Mouse (Mus musculus): ENCODE measurements around the gene Rock2. TPM values are rescaled to one million over a fixed set of nuclear protein-coding genes. Genes with fewer than 3 reads are reported as not detected.

Gene Rock2
- total RNA-seq, 2 experiments from 2014 or later, result 75.7 to 78.2 TPM

DNA sequence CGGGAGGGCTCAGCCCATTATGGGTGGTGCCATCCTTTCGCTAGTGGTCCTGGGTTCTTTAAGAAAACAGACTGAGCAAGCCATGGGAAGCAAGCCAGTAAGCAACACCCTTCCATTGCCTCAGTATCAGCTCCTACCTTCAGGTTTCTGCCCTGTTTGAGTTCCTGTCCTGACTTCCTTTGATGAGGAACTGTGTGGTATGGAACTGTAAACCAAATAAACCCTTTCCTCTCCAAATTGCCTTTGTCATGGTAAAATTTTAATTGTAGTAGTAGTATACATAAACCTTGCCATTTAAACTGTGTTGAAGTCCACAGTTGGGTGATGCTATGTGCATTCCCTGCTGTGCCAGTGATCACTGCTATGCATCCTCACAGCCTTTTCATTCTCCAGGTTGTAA, 2.5 kb downstream of the Rock2 start:
- intact Hi-C loops (cut with DNase I), result no loop called here
- DNase-seq, result no peak

DNA sequence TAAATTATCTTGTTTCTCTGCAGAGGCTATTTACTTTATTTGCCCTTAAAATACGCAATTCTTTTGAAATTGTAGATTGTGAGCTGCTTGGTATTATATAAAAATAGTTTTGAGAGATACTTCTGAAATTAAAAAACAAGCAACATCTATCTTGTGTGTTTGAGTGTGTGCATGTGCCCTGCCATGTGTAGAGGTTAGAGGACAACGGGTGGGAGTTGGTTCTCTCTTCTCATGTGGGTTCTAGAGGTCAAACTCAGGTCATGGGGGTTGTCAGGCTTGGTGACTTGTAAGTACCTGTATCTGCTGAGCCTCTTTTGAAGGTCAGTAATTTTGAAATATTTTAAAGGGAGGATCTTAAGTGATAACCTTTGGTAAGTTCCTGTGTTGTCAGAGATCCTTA, 3.5 kb downstream of the Rock2 start:
- intact Hi-C loops (cut with DNase I), result no loop called here
- DNase-seq, result no peak

DNA sequence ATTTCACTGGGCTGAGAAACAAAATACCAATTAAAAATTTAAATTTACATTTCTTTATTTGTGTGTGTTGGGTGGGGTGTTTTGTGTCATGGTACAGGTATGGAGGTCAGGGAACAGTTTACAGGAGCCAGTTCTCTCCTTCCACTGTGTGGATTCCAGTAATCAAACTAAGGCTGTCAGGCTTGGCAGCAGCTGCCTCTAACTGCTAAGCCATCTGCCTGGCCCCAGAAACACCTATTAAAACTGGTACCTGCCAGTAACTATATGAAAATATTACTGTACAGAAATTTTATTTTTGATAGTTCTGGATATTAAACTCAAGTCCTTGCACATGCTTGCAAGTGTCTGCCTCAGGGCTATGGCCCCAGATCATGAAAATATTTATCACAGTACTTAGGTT, 4.1 kb downstream of the Rock2 start:
- intact Hi-C loops (cut with DNase I), result no loop called here
- no peak for DNase-seq

DNA sequence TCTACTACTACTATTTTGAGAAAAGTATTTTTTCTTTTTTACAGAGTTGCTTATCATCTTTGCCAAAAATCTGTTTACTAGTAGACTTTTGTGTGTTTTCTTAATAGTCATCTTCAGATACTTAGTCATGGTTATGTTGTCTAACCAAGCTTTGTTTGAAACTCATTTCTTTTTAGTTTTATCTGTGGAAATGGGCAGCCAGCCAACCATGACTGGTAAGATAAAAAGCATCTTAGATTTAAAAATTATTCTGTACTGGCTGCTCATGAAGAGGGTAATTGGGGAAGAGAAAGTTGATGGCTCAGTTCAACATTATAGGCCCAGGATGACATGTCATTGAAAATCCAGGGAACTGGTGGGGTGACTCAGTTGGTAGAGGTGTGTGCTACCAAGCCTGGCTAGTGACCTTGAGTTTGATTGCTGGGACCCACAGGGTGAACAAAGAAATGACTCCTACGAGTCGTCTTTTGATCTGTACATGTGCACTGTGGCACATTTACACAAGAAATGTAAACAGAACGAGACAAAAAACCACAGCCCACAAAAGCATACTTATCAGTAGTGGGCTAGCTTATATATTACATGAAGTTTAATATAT, 6.0 kb downstream of the Rock2 start:
- intact Hi-C loops (cut with DNase I), result no loop called here

GRCm38 (mm10) chr12:16903949-16904635, 9.4 kb downstream of the Rock2 start:
- intact Hi-C loops (cut with DNase I), result no loop called here
- DNase-seq, result no peak

More for the DNA sequence above, 6.0 kb downstream of the Rock2 start:
- DNase-seq, result no peak

DNA sequence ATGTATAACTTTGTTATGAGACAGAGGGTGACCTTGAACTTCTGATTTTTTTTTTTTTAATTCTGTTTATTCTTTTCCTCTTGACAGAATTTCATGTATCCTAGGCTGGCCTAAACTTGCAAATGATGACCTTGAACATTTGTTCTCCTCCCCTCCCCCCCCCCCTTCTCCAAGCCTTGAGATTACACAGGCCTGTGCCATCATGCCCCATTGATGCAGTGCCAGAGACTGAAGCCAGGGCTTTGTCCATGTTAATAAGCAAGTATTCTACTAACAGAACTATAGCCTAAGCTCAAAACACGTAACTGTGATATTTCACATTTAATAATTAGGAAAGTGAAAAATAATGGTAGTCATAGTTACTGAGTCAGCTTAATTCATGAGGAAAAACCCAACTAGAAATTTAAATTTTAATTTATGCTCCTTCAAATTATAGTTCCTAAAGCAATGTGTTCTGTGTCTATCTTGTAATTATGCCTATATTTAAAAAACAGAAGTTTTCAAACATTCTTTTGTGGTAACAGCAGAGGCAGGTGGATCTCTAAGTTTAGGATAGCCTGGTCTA, 12.7 kb downstream of the Rock2 start:
- no peak for DNase-seq
- intact Hi-C loops (cut with DNase I), result no loop called here

GRCm38 (mm10) chr12:16907953-16908648, 13.4 kb downstream of the Rock2 start:
- intact Hi-C loops (cut with DNase I), result no loop called here
- no peak for DNase-seq

GRCm38 (mm10) chr12:16911524-16911923, 16.8 kb downstream of the Rock2 start:
- no peak for DNase-seq
- intact Hi-C loops (cut with DNase I), result no loop called here

GRCm38 (mm10) chr12:16912600-16912999, 17.9 kb downstream of the Rock2 start:
- intact Hi-C loops (cut with DNase I), result no loop called here
- no peak for DNase-seq

DNA sequence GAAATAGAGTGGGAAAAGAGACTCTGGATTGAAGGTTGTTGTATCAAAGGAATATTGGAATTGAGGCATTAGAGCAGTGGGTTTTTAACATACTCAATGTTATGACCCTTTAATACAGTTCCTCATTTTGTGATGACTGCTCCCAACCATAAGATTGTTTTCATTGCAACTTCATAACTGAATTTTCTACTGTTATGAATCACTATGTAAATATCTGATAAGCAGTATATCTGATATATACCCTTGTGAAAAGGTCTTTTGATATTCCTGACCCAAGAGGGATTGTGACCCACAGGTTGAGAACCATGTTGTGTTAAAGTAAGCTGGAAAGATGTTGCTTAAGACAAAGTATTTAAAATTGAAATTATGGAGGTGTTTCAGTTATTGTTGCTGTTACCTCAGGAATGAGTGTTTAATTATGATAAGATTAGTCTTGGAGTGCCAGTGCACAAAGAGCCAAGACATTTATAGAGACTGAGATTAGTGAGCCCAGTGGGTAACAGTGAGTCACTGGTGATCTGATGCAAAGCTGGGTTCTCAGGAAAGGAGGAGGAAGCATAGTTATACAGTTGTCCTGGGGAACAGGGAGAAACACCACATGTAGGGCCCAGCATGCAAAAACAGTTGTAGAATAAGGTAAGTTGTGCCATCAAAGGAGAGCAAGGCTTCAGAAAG, 25.6 kb downstream of the Rock2 start:
- intact Hi-C loops (cut with DNase I), result no loop called here
- no peak for DNase-seq

DNA sequence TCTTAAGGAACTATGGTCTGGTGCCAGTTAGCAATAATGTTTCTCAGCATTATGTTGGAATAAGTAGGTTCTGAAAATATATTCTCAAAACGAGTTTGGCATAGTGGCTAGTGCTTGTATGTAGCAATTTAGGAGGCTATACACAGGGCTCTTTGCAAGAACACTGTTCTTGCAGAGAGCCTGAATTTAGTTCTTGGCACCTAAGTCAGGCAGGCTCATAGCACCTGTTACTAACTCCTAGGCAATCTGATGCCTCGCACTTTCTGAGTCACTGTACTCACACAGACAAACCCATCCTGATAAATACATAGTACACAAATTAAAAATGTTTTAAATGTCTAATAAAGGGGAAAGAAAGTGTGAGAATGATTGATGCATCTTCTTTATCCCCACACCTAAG, 33.2 kb downstream of the Rock2 start:
- no peak for DNase-seq
- intact Hi-C loops (cut with DNase I), result no loop called here

DNA sequence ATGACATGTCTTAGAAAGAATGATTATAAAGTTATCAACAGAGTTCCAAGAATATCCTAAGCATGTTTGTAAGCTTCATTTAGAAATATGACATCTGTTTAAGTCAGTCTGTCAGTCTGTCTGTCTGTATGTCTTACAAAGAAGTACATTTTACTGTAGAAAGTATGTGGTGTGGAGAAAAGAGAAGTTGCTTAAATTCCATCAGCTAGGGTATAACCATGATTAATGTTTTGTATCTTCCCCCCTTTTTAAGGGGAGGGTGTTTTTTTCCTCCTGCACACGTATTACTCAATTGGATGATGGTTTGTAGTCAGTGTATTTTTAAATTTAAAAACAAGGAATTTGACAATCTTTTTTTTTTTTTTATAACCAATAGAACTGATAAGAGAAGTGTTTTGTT, 39.7 kb downstream of the Rock2 start:
- no peak for DNase-seq
- intact Hi-C loops (cut with DNase I), result loop anchor here (10.0 kb wide), 1 partner anchor 110 kb away; no protein-coding TSS in a partner anchor

- intact Hi-C loops (cut with DNase I), result no loop called here
- no peak for DNase-seq
These were observed 47.3 kb downstream of the Rock2 start for GRCm38 (mm10) chr12:16941976-16942375.

GRCm38 (mm10) chr12:16948239-16948638, 53.5 kb downstream of the Rock2 start:
- no peak for DNase-seq
- intact Hi-C loops (cut with DNase I), result loop anchor here (5.0 kb wide), 1 partner anchor 34 kb away; no protein-coding TSS in a partner anchor

- intact Hi-C loops (cut with DNase I), result no loop called here
- DNase-seq, result no peak
These were observed 64.2 kb downstream of the Rock2 start for GRCm38 (mm10) chr12:16958851-16959250.

DNA sequence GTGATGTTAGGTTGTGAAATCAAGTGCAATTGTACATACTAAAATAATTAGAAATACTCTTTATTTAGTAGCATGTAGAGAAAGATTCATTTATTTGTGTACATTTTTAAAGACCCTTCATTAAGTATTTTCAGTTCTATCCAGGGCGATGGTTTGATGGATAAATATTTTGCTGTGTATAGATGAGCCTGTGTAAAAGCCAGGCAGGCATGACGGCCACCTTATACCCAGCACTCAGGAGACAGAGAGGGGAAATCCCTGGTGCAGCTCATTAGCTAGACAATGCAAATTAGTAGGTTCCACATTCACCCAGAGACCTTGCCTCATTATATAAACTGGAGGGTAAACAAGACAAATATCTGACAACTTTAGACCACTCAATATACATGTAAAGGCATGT, 68.7 kb downstream of the Rock2 start:
- intact Hi-C loops (cut with DNase I), result no loop called here

GRCm38 (mm10) chr12:16966811-16967210, 72.1 kb downstream of the Rock2 start:
- intact Hi-C loops (cut with DNase I), result no loop called here
- no peak for DNase-seq

More for the DNA sequence above, 68.7 kb downstream of the Rock2 start:
- DNase-seq, result no peak

DNA sequence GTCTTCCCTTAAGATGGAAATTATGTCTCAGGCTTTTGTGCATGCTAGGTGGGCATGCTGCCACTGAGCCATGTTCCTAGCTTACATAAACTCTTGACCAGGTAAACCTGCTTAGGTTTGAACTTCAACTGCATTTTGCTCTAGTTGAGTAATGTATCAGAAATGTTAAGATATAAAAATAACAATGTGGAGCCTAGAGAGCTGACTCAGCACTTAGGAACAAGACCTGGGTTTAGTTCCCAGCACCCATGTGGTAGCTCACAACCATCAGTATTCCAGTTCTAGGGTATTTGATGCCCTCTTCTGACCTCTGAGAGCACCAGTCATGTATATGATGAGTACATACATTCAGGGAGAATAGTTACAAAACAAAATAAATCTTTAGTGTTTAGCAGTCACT, 82.4 kb downstream of the Rock2 start:
- intact Hi-C loops (cut with DNase I), result no loop called here
- DNase-seq, result no peak

DNA sequence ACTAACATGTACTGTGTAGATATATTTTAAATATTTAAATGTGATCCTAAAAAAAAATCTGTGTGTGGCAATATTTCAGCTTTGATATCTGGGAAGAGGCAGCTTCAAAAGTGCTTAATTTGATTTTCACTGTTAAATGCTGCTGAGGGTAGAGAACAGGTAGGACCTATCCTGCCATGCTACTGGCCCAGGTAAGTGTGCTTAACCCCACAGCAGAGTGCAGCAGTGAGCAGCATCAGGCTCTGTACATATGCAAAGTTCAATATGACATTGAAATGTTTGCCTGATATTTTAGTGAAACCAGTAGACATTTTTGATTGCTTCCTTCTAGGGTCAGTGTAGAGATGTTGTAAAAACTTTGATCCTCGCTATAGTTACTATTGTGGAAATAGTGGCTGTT, 91.1 kb downstream of the Rock2 start:
- intact Hi-C loops (cut with DNase I), result no loop called here
- no peak for DNase-seq

DNA sequence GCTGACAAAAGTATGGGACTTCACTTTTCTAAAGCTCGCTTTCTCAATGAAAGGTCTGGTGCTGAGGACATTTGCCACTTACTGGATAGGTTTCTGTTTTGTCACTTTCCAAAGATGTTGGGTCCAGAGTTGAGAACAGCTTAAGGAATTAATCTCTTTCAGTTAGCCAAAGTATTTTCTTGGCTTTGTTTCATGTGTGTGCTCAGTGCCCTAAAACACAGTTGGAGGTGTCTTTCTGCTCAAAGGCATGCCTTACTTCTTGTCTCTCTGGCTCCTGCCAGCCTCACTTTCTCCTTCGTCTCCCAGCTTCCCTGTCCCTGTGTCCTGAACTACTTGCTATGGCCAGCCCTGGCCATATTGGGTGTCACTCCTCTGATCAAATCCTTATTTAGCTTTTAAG, 96.7 kb downstream of the Rock2 start:
- DNase-seq, result no peak
- intact Hi-C loops (cut with DNase I), result loop anchor here (5.0 kb wide), 1 partner anchor 39 kb away; no protein-coding TSS in a partner anchor

DNA sequence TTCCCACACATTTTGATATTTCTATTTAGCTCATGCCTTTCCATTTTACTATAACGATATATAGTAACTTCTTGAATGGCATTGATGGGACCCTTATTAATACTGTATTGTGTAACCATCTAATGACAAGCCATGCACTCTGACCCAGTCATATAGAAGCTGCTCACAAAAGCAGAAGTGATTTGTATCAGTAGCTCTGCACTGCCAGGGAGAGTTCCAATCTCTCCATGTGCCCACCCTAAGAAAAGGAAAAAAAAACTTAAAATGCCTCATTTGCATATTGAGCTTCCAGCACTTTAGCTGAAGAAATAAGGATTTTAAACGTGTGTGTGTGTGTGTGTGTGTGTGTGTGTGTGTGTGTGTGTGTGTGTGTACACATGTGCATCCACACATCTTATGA, 97.7 kb downstream of the Rock2 start:
- intact Hi-C loops (cut with DNase I), result loop anchor here (5.0 kb wide), 1 partner anchor 40 kb away; no protein-coding TSS in a partner anchor
- no peak for DNase-seq

All from gastrocnemius, postnatal 36 days (tissue).